Mouse (Mus musculus): ENCODE measurements around the gene Bspry.

Bspry gene

GRCm38 (mm10) chr4:62480709-62481605, 1.1 kb downstream of the Bspry start:
- DNase-seq (ENCODE audit: low spot score in 2 of 2): no peak

- no peak for DNase-seq (ENCODE audit: low spot score in 2 of 2)
Observed at GRCm38 (mm10) chr4:62484928-62485327, 5.1 kb downstream of the Bspry start.

- no peak for DNase-seq (ENCODE audit: low spot score in 2 of 2)
Observed at GRCm38 (mm10) chr4:62485450-62486161, 5.8 kb downstream of the Bspry start.

- DNase-seq (ENCODE audit: low spot score in 2 of 2): no peak
Observed at GRCm38 (mm10) chr4:62486162-62486696, 6.4 kb downstream of the Bspry start.

GRCm38 (mm10) chr4:62487172-62487571, 7.3 kb downstream of the Bspry start:
- no peak for DNase-seq (ENCODE audit: low spot score in 2 of 2)

- no peak for DNase-seq (ENCODE audit: low spot score in 2 of 2)
Observed at GRCm38 (mm10) chr4:62487914-62488313, 8.1 kb downstream of the Bspry start.

GRCm38 (mm10) chr4:62492682-62493081, 12.8 kb downstream of the Bspry start:
- no peak for DNase-seq (ENCODE audit: low spot score in 2 of 2)

GRCm38 (mm10) chr4:62494230-62494629, 14.4 kb downstream of the Bspry start:
- no peak for DNase-seq (ENCODE audit: low spot score in 2 of 2)

GRCm38 (mm10) chr4:62495946-62496345, 16.1 kb downstream of the Bspry start:
- DNase-seq (ENCODE audit: low spot score in 2 of 2): no peak

GRCm38 (mm10) chr4:62496815-62497214, 17.0 kb downstream of the Bspry start:
- DNase-seq (ENCODE audit: low spot score in 2 of 2): no peak

- no peak for DNase-seq (ENCODE audit: low spot score in 2 of 2)
Observed at GRCm38 (mm10) chr4:62500799-62501198, 20.9 kb downstream of the Bspry start.

- DNase-seq (ENCODE audit: low spot score in 2 of 2): no peak
Observed at GRCm38 (mm10) chr4:62501534-62501933, 21.7 kb downstream of the Bspry start.

GRCm38 (mm10) chr4:62501964-62502732, 22.3 kb downstream of the Bspry start:
- peak; percentile 80 to 85 for DNase-seq (ENCODE audit: low spot score in 2 of 2)

GRCm38 (mm10) chr4:62502969-62503368, 23.1 kb downstream of the Bspry start:
- DNase-seq (ENCODE audit: low spot score in 2 of 2): no peak

GRCm38 (mm10) chr4:62503374-62503970, 23.6 kb downstream of the Bspry start, which contains the start of gene Hdhd3:
Hdhd3 (minus strand) TSS chr4:62503467.
- DNase-seq (ENCODE audit: low spot score in 2 of 2): no peak

GRCm38 (mm10) chr4:62505991-62506390, 26.1 kb downstream of the Bspry start:
- DNase-seq (ENCODE audit: low spot score in 2 of 2): no peak

- no peak for DNase-seq (ENCODE audit: low spot score in 2 of 2)
Observed at GRCm38 (mm10) chr4:62506798-62507197, 26.9 kb downstream of the Bspry start.

- no peak for DNase-seq (ENCODE audit: low spot score in 2 of 2)
Observed at GRCm38 (mm10) chr4:62508839-62509238, 29.0 kb downstream of the Bspry start.

- no peak for DNase-seq (ENCODE audit: low spot score in 2 of 2)
Observed at GRCm38 (mm10) chr4:62509946-62510345, 30.1 kb downstream of the Bspry start.

- no peak for DNase-seq (ENCODE audit: low spot score in 2 of 2)
Observed at GRCm38 (mm10) chr4:62513998-62514506, 34.2 kb downstream of the Bspry start.

GRCm38 (mm10) chr4:62514995-62515394, 35.1 kb downstream of the Bspry start:
- DNase-seq (ENCODE audit: low spot score in 2 of 2): no peak

Measured in frontal cortex, postnatal 25 days (tissue).